Mouse (Mus musculus) liver, adult 2 months (tissue): Measurements from ENCODE around the gene Tent5d.

Experiments
- CTCF ChIP-seq: fragments of 200-500 bp; IDR thresholded peaks from 2 replicates; pipeline ENCODE4 v1.5.1; 2011; ENCODE audit warnings: low read depth, low read length, control low read depth
- POLR2A ChIP-seq: fragments of 200-500 bp; IDR thresholded peaks from 2 replicates; pipeline ENCODE4 v1.6.1; 2011; ENCODE audit warnings: low read length, control low read depth; ENCODE audit not compliant: insufficient read depth; ENCODE audit errors: extremely low read depth

DNA sequence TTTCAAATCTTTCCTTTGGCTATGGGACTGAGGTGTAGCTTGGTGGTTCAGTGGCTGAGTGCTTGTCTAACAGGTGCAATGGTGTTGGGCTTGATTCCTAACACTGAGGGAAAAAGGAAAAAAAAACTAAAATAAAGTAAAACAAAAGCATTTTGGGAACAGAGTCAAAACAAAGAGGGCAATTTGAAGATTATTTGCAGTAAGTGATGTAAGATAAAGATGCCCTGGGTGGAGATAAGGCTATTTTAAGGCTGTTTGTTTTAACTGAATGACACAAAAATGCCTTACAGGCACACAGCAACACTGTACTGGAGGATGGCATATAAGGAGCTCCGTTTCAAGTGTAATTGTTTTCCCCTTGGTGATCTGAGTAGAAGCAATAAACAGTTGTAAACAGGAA is 3.4 kb downstream of the Tent5d start:
- TF ChIP-seq POLR2A: no peak
- no peak for TF ChIP-seq CTCF
